Mouse (Mus musculus) kidney, adult 2 months (tissue): Measurements from ENCODE around the gene Mosmo.

Source experiments
- CTCF ChIP-seq: fragments of 200-500 bp; conservative IDR thresholded peaks from 2 replicates; pipeline ENCODE4 v1.5.1; 2011; ENCODE audit warnings: low read depth, mild to moderate bottlenecking, control low read depth, low read length, moderate library complexity, mixed read lengths; ENCODE audit not compliant: insufficient read depth, insufficient read length
- POLR2A ChIP-seq: fragments of 200-500 bp; IDR thresholded peaks from one replicate; pipeline ENCODE4 v1.6.1; 2011; ENCODE audit warnings: low read depth, low read length, control low read depth

DNA sequence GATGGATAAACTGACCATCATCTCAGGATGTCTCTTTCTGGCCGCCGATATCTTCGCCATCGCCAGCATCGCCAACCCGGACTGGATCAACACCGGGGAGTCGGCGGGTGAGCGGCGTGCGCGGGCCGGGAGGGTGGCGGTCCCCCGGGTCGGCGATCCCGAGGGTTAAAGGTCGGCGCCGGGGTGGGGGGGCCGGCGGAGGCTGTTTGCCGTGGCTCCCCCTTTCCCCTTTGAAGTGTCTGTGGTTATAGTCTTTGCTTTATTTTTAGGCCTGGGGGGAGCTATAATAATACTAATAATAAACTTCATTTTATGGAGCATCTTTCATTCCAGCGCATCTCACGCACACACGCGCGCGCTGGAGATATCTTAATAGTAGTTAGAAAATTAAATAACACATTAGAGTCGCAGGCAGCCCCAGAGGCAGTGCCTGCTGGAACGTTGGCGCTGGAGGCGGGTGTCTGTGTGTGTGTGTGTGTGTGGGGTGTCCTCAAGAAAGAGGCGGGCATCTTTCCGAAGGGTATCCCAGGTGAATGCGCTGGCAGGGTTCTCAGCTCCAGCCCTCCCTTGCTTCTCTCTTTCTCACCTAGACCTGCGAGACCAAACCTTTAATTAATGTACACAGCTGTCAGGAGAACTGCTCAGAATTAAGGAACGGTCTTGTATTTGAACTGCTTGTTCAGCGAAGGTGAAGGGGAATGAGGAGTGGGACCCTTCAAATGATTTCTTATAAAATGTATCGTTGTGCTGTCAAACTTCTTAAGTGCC lies 530 bp downstream of the Mosmo start:
- TF ChIP-seq CTCF = no peak
- TF ChIP-seq POLR2A = no peak
